Mouse (Mus musculus) layer of hippocampus, postnatal 25 days (tissue): ENCODE measurements around the gene Olfr527. TPM values are rescaled to one million over a fixed set of nuclear protein-coding genes. Genes with fewer than 3 reads are reported as not detected.

Source experiments
- DNase-seq, 2 experiments: peaks; one replicate each; pipeline ENCODE4 v3.0.0; 2022; ENCODE audit warnings: mixed read lengths in 2 of 2, low spot score in 1 of 2; ENCODE audit errors: extremely low spot score in 1 of 2
- total RNA-seq, 2 experiments: library from RNA; stranded (reverse); gene quantifications; 2 replicates each; pipeline ENCODE4 v1.2.3; 2021

Gene Olfr527
- total RNA-seq: not detected

DNA sequence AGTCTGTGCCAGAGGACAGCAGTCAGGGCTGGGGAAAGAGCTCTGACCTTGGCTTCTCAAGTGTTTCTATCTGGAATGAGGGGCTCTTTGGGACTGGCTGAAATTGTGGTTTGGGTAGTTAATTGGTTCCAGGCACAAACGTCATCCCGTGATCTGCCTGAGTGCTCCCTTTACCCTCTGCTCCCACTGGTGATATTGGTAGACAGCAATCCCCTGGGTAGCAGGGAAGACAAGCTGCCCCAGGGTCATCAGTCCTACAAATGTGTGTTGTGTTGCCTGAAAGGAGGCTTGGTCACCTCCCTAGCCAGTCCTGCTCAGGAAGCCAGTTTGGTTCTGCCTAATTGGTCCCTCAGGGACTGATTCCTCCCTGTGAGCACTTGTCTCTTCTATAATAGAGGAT, at the start of gene Olfr527:
TSS of gene Olfr527 (plus strand) at position 301 of the 400 bp plus-strand sequence.
- DNase-seq: no peak

DNA sequence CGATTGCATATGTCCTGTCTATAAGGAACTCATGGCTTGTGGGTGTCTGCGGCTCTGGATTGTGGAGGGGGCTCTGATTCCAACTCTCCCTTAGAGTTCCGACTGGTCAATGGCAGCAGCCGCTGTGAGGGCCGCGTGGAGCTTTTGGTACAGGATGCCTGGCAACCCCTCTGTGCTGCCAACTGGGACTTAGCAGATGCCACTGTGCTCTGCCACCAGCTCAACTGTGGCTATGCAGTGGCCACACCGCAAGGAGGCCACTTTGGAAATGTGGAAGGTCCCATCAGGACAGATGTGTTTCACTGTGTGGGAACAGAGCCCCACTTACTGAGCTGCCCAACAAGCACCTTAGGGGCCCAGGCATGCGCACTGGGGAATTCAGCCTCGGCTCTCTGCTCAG, 38.1 kb upstream of the Olfr527 start:
- no peak for DNase-seq

DNA sequence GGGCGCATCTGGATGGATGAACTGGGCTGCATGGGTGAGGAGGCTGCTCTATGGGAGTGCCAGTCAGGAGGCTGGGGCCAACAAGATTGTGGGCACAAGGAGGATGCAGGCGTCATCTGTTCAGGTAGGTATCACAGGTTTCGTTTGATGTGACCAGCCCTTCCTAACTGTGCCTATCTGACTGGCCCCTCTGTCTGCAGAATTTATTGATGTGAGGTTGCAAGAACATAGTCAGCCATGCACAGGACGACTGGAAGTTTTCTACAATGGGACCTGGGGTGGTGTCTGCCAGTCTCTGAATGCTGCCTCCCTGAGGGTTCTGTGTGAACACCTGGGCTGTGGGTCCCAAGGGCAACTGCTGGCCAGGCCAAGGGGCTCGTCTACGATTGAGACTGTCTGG, 36.9 kb upstream of the Olfr527 start:
- no peak for DNase-seq

DNA sequence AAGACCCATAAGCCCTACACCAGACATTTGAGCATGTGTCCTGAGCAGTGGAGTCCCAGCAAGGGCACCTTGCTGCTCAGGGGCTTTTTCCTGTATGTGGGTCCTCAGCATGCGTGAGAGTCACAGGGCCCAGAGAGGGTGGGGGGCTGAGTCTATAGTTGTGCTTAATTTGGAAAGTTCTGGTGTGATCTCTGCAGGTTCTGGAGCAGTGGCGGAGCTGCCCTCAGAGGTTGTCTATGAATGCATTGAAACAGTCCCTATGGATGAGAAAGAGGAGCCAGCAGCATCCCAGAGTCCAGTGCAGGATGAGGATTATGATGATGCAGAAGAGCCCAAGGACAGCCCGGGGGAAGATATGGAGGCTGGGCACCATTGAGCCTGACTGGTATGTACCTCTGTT, 34.4 kb upstream of the Olfr527 start:
- no peak for DNase-seq

DNA sequence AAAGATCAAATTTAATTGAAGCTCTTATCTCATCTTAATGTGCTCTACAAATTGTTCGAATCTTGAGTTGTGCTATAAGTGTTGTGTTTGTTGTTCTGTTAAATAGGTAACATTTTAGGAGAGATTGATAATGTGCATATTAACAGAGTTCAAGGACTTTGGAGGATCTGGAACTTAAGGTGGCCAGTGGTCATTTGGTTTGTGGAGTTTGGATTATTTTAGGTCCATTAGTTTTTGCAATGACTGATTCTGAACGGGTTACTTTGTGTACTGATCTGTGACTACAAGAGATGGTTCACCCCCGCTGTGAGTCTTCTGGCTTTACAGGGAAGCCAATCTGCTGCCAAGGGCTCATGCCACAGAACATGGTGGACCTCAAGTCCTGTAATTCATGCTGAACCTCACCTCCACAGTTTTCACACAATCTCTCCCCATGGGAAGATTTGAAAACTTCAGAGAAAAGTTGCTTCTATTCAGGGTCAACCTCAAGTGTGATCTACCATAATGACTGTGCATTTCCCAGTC, 13.9 kb upstream of the Olfr527 start:
- DNase-seq: no peak

DNA sequence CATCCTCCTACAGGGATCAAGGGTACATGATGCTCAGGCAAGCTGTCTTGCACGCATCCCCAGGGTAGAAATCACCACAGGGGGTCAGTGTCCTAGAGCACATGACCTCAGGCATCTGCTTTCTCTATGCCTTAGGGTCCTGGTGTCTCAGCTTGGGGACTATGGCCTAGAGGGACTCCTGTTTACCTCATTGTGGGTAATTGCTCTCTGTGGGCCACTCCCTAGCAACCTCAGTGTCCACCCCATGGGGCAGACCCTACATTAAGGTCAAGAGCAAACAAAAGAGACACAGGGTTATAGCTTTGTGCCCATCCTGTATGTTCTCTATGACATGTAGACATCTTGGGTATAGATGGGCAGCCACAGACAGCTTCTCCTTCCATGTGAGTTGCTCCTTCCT, 13.3 kb upstream of the Olfr527 start, which contains the start of gene Olfr525:
TSS of gene Olfr525 (plus strand) at position 301 of the 400 bp plus-strand sequence.
- DNase-seq: no peak

DNA sequence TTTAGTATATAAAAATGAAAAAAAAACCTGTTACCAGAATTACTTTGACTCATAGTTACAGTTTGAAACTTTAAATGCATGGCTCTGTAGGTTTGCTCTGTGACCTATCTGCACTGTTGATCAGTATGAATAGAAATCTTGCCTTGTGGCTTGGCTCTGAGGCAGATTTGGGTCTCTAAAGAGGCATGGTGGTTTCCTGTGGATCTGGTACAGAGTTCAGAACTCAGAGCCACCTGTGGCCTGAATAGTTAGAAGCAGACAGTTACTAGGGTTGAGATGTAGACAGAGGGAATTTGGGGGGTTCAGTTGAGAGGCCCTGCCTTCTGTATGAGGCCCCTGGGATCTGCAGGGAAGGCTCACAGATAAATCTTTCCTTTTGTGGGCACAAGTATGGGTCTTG, 12.7 kb upstream of the Olfr527 start:
- no peak for DNase-seq

DNA sequence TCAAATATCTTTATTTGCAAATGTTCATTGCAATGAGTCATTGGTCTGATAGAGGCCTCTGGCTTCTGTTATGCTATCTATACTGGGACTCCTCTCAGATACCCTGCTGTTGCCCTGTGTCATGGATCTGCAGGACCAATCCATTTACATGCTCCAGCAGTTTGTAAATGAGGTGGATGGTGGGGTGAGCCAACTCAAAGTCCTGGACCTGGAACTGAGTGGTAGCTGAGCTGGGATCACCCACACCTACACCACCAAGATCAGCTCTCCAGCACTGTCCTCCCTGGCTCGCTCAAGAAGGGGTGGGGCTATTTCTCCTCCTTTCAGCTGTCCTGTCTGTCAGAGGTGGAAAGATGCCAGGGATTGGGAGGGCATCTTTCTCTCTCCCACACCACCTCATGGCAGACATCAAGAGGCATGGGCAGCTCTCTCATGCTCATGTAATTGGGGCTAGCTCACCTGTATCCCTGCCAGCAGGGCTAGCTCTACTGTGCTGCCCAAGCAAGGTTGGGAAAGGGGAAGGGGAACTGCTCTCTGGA, 4.0 kb upstream of the Olfr527 start:
- no peak for DNase-seq

DNA sequence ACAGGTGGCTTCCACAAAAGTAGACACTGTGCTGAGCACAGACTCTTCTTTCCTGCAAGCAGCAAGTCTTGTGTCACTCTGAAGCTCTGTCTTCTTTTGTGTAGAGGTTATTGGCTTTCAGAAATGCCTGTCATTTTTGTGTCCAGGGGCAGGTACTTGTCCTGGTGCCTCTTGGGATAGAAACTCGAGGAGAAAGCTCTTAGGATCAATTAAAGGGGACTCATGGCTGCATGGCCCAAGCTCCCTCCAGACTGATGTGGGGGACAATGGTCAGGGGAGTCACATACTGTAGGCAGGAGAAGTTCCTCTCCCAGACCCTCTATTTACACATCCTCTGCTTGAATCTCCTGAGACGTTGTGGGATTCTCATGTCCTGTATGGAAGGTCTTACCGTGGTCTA, 27.8 kb downstream of the Olfr527 start, which contains the start of gene Olfr60:
TSS of gene Olfr60 (minus strand) at position 101 of the 400 bp plus-strand sequence.
- no peak for DNase-seq

DNA sequence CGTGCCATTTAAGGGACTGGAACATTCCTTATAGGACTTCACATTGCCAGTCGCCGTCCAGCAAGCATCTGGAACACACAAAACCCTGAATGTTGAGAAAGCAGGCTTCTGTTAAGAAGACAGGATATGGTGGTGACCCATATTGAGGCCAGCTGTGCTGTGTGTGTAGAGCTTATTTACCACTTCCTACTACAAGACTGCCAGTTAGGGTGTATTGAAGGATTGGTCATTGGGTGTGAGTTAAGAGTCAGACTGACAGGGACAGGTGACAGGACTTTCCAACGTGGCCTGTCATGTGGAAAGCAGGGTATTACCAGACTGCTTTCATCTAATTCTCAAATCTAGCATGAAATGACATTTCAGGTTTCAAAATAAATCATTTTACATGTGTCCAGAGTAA, 40.5 kb downstream of the Olfr527 start:
- no peak for DNase-seq

DNA sequence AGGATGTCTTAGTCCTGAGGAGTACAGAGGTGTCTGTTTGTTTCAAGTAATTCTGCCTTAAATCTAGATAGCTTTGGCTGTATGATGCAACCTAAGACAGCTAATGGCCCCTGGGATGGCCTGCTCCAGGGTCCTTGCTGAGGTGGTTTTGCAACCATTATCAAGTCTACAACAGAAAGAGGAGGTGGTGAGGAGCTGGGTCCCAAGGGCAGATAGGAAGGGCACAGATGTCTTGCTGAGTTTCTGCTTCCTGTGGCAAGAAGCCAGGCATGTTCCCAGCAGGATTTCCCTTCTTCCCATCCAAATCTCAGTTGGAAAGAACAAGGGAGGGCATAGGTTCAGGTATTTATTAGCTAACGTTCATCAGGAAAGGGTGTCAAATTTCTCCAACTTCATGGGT, 42.4 kb downstream of the Olfr527 start, which contains the start of gene Olfr530:
TSS of gene Olfr530 (minus strand) at position 101 of the 400 bp plus-strand sequence.
- no peak for DNase-seq

DNA sequence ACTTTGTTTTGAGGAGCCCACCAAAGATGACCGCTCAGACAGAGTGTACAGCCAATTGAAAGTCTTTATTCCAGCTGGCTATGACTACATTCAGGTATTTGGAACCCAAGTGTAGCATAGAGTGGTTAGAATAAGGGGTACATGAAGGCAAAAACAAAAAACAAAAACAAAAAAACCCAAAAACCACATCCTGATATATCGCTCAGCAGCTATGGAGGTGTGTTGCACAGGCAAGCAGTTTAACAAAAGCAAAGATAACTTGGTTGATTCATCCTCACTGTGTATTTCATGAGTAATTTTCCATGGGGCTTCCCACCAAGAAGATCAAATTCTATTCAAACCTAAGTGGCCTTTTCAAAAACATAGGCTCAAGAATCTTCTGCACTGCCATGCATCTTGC, 43.1 kb downstream of the Olfr527 start:
- DNase-seq: no peak

Other genes with a start within 250 kb of the Olfr527 start
- not detected for gene Prap1, start 240.6 kb upstream of the Olfr527 start, total RNA-seq
- gene Fuom, start 231.6 kb upstream of the Olfr527 start, total RNA-seq: 10 to 100 TPM; 38.3 to 47.5 TPM
- gene Paox, start 218.2 kb upstream of the Olfr527 start, total RNA-seq: 1 to 10 TPM; 4.0 to 4.7 TPM
- gene Echs1, start 217.5 kb upstream of the Olfr527 start, total RNA-seq: 10 to 100 TPM; 52.1 to 59.8 TPM
- gene Mtg1, start 196.5 kb upstream of the Olfr527 start, total RNA-seq: 10 to 100 TPM; 24.9 to 30.2 TPM
- 100 to 1,000 TPM; 191 to 207 TPM for gene Sprn, start 179.1 kb upstream of the Olfr527 start, total RNA-seq
- gene Olfr522, start 169.3 kb upstream of the Olfr527 start, total RNA-seq: not detected
- gene Olfr523, start 160.8 kb upstream of the Olfr527 start, total RNA-seq: under 1 TPM in 1 of 2 experiments, not detected in 1; 0.25 TPM
- not detected for gene Olfr524, start 128.1 kb upstream of the Olfr527 start, total RNA-seq
- gene Cd163l1, start 115.8 kb upstream of the Olfr527 start, total RNA-seq: under 1 TPM; 0.39 to 0.63 TPM
- under 1 TPM; 0.22 to 0.26 TPM for gene 5830411N06Rik, start 86.7 kb upstream of the Olfr527 start, total RNA-seq
- gene Olfr525, start 13.2 kb upstream of the Olfr527 start, total RNA-seq: not detected
- not detected for gene Olfr60, start 27.7 kb downstream of the Olfr527 start, total RNA-seq
- gene Olfr530, start 42.3 kb downstream of the Olfr527 start, total RNA-seq: not detected
- gene Olfr531, start 68.9 kb downstream of the Olfr527 start, total RNA-seq: not detected
- gene Olfr532, start 87.6 kb downstream of the Olfr527 start, total RNA-seq: not detected
- not detected for gene Olfr533, start 129.4 kb downstream of the Olfr527 start, total RNA-seq
- gene Olfr535, start 150.2 kb downstream of the Olfr527 start, total RNA-seq: under 1 TPM; 0.07 to 0.19 TPM
- not detected for gene Olfr536, start 173.4 kb downstream of the Olfr527 start, total RNA-seq
- gene Olfr538, start 233.9 kb downstream of the Olfr527 start, total RNA-seq: not detected